Mouse (Mus musculus): ENCODE measurements around the gene Plekhg1. TPM values are rescaled to one million over a fixed set of nuclear protein-coding genes. Genes with fewer than 3 reads are reported as not detected.

The Plekhg1 gene
- polyA plus RNA-seq, 1 experiment = 2.3 TPM

DNA sequence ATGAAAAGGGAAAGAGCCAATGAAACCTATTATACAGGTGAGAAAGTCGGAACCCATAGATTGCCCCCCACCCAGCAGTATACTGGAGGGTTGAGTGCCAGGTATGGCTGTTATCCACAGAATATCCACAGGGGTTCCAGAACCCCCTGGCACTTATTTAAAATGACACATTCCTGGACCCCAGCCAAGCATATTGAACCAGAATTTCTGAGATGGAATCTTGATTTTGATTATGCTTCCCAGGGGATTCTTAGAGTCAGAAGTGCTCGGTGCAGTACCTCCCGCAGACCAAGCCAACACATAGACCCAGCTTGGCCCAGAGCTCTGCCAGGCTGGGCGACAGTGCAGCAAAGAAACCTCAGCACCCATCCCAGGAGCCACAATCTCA, 236.5 kb downstream of the Plekhg1 start:
- Histone ChIP-seq H3K4me1 (replicated peaks; ENCODE audit: control insufficient read depth, insufficient read depth, low read length) (peaks cover 2% of the 10 kb centered on the region; the same call in 1 of the 2 replicates), H3K27ac (ENCODE audit: control insufficient read depth, insufficient read depth, low read length) (no peak overlapping the region), H3K36me3 (ENCODE audit: control insufficient read depth, insufficient read depth, low read length) (peaks cover 3% of the 10 kb centered on the region; the same call in 1 of the 2 replicates), H3K27me3 (ENCODE audit: control insufficient read depth, insufficient read depth, low read length) (no peaks in the 10 kb centered on the region), H3K4me3 (ENCODE audit: control insufficient read depth, insufficient read depth, low read length) (no peak overlapping the region)
- no peak for DNase-seq
- 98% methylated on average over 4 of the region's 4 CpGs for WGBS
- TF ChIP-seq POLR2A (IDR thresholded peaks at IDR 0.05; ENCODE audit: control insufficient read depth, extremely low read depth, insufficient read depth, low read length, poor library complexity) (no peak), CTCF (IDR thresholded peaks at IDR 0.05; ENCODE audit: borderline replicate concordance, control insufficient read depth, extremely low read depth, insufficient read depth, low read length, poor library complexity) (no peak)

DNA sequence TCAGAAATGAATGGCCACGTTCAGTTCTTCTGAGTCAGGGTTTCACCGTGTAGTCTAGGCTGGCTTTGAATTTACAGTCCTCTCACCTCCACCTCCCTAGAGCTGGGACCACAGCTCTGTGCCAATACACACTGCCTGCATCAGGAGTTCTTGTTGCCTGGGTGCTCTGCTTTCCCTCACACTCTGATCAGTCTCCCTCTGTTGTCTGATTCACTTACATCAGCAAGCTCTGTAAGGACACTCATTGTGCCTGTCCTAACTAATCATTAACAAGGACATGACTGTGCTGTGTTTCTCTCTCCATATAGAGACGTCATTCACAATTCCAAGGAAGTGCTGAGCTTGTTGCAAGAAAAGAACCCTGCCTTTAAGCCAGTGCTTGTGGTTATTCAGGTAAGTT, 238.2 kb downstream of the Plekhg1 start:
- WGBS = 94% methylated on average over 3 of the region's 3 CpGs
- H3K4me1 ChIP-seq (replicated peaks; ENCODE audit: control insufficient read depth, insufficient read depth, low read length) = no peaks in the 10 kb centered on the region
- DNase-seq = no peak
- H3K27me3 ChIP-seq (ENCODE audit: control insufficient read depth, insufficient read depth, low read length) = no peaks in the 10 kb centered on the region
- TF ChIP-seq CTCF (IDR thresholded peaks at IDR 0.05; ENCODE audit: borderline replicate concordance, control insufficient read depth, extremely low read depth, insufficient read depth, low read length, poor library complexity) (no peak), POLR2A (IDR thresholded peaks at IDR 0.05; ENCODE audit: control insufficient read depth, extremely low read depth, insufficient read depth, low read length, poor library complexity) (no peak)
- peaks cover 3% of the 10 kb centered on the region; the same call in 1 of the 2 replicates for H3K36me3 ChIP-seq (ENCODE audit: control insufficient read depth, insufficient read depth, low read length)
- no peak overlapping the region for H3K27ac ChIP-seq (ENCODE audit: control insufficient read depth, insufficient read depth, low read length)
- no peak overlapping the region for H3K4me3 ChIP-seq (ENCODE audit: control insufficient read depth, insufficient read depth, low read length)

DNA sequence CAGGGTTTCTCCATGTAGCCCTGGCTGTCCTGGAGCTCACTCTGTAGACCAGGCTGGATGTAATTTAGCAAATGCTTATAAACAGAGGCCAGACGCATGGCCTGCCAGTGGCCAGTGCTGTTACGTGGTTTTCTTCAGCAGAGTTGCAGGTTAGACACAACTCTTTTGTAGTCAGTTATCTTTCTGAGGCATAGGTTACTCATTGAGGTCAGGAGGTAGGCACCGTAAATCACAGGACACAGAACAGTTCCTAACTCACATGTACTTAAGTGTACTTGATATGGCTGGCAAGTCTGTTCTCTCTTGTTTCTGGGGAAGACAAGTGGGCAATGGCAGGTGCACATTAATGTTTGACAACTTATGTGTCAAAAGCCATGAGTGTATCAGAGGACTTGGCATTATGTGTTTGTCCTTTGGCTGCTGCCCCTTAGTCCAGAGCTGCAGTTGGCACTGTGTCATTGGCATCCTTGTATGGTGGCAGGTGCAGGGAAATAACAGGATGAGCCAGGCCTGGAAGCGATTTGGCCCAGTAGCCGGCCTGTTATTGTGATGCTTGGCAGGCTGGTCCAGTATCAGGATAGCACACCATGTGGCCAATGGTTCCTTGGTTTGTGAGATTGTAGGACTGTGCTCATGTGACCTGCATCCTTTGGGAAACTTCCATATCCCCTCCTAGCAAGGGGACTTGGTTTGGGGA, 238.8 kb downstream of the Plekhg1 start:
- Histone ChIP-seq H3K27ac (ENCODE audit: control insufficient read depth, insufficient read depth, low read length) (no peak overlapping the region), H3K4me1 (replicated peaks; ENCODE audit: control insufficient read depth, insufficient read depth, low read length) (no peaks in the 10 kb centered on the region), H3K27me3 (ENCODE audit: control insufficient read depth, insufficient read depth, low read length) (no peaks in the 10 kb centered on the region), H3K4me3 (ENCODE audit: control insufficient read depth, insufficient read depth, low read length) (no peak overlapping the region), H3K36me3 (ENCODE audit: control insufficient read depth, insufficient read depth, low read length) (peaks cover 3% of the 10 kb centered on the region; the same call in 1 of the 2 replicates)
- no peak for TF ChIP-seq POLR2A (IDR thresholded peaks at IDR 0.05; ENCODE audit: control insufficient read depth, extremely low read depth, insufficient read depth, low read length, poor library complexity)
- TF ChIP-seq CTCF (IDR thresholded peaks at IDR 0.05; ENCODE audit: borderline replicate concordance, control insufficient read depth, extremely low read depth, insufficient read depth, low read length, poor library complexity) = no peak
- no peak for DNase-seq
- 97% methylated on average over 5 of the region's 5 CpGs for WGBS

DNA sequence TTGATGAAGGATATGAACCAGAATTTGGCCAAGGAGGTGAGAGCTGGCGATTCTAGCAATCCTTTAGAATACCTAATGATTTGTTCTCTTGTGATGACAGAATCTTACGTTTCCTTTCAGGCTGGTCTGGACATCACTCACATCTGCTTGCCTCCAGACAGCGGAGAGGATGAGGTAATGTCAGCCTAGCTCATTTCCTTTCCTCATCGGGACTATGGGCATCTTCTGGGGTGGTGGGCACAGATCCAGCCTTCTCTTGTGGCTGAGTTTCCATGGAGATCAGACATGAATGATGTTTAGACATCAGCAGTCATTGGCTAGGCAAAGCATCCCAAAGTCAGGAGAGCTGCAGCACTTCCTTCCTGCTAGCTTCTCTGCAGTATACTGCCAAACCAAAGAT, 240.1 kb downstream of the Plekhg1 start:
- Histone ChIP-seq H3K27ac (ENCODE audit: control insufficient read depth, insufficient read depth, low read length) (no peak overlapping the region), H3K4me3 (ENCODE audit: control insufficient read depth, insufficient read depth, low read length) (no peak overlapping the region), H3K27me3 (ENCODE audit: control insufficient read depth, insufficient read depth, low read length) (no peaks in the 10 kb centered on the region), H3K36me3 (ENCODE audit: control insufficient read depth, insufficient read depth, low read length) (peaks cover 8% of the 10 kb centered on the region; the same call in 1 of the 2 replicates), H3K4me1 (replicated peaks; ENCODE audit: control insufficient read depth, insufficient read depth, low read length) (no peaks in the 10 kb centered on the region)
- TF ChIP-seq POLR2A (IDR thresholded peaks at IDR 0.05; ENCODE audit: control insufficient read depth, extremely low read depth, insufficient read depth, low read length, poor library complexity) (no peak), CTCF (IDR thresholded peaks at IDR 0.05; ENCODE audit: borderline replicate concordance, control insufficient read depth, extremely low read depth, insufficient read depth, low read length, poor library complexity) (no peak)
- WGBS = 87% methylated on average over 4 of the region's 4 CpGs
- DNase-seq = no peak

DNA sequence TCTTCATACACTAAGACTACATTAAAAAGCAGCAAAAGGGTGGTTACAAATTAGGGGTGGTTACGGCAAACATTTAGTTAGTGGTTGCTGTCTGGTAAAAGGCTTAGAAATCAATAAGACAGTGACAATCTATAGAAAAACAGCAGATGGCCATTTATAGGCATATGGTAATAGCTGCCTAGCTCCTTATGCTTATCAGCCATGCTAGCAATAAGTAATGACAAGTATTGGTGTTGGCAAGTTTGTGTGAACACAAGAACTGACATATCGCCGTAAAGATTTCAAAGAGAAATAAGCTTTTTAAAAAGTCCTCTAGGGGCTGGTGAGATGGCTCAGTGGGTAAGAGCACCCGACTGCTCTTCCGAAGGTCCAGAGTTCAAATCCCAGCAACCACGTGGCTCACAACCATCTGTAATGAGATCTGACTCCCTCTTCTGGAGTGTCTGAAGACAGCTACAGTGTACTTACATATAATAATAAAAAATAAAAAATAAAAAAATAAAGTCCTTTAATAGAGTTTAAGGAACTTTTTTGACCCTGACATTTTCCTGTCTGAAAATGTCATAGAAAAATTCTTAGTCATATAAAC, 250.2 kb downstream of the Plekhg1 start:
- Histone ChIP-seq H3K4me3 (ENCODE audit: control insufficient read depth, insufficient read depth, low read length) (no peak overlapping the region), H3K36me3 (ENCODE audit: control insufficient read depth, insufficient read depth, low read length) (peaks cover 18% of the 10 kb centered on the region), H3K4me1 (replicated peaks; ENCODE audit: control insufficient read depth, insufficient read depth, low read length) (no peaks in the 10 kb centered on the region), H3K27ac (ENCODE audit: control insufficient read depth, insufficient read depth, low read length) (no peak overlapping the region), H3K27me3 (ENCODE audit: control insufficient read depth, insufficient read depth, low read length) (no peaks in the 10 kb centered on the region)
- TF ChIP-seq CTCF (IDR thresholded peaks at IDR 0.05; ENCODE audit: borderline replicate concordance, control insufficient read depth, extremely low read depth, insufficient read depth, low read length, poor library complexity) = no peak
- no peak for TF ChIP-seq POLR2A (IDR thresholded peaks at IDR 0.05; ENCODE audit: control insufficient read depth, extremely low read depth, insufficient read depth, low read length, poor library complexity)
- no peak for DNase-seq
- 96% methylated on average over 6 of the region's 6 CpGs for WGBS

DNA sequence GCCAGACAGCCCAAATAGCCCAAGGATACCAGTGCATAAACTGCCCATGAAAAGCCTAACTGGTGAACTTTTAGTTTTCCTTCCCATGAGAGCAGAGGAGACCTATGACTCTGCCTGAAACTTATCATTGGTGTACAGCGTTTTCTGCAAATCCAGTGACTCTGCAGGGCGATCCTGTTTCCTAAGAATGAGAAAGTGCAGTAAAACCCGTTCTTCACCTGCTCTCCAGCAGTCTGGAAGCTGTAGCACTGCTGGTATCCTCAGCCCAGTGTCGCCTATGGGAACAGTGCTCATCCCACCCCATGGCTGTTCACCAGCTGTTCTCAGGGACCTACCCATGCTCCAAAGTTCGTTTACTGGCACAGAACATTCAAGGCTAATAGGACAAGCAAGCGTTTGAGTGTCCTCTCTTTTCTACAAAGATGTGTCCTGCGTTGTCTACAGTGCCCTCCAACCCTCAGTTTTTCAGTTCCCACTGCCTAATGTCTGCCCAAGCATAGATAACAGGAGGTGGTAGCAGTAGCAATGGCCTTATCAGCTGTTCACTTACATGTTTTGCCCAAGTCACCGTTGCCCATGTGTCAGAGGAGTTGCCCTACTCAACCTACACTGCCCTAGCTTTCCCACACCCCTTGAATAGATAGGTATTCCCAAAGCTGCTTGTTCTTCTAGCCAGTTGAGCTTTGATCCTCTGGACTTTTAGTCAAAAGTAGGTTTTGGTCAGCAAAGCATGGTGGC, 253.4 kb downstream of the Plekhg1 start:
- H3K4me1 ChIP-seq (replicated peaks; ENCODE audit: control insufficient read depth, insufficient read depth, low read length) = no peaks in the 10 kb centered on the region
- TF ChIP-seq CTCF (IDR thresholded peaks at IDR 0.05; ENCODE audit: borderline replicate concordance, control insufficient read depth, extremely low read depth, insufficient read depth, low read length, poor library complexity) (no peak), POLR2A (IDR thresholded peaks at IDR 0.05; ENCODE audit: control insufficient read depth, extremely low read depth, insufficient read depth, low read length, poor library complexity) (no peak)
- DNase-seq = no peak
- H3K36me3 ChIP-seq (ENCODE audit: control insufficient read depth, insufficient read depth, low read length) = peaks cover 18% of the 10 kb centered on the region
- H3K27ac ChIP-seq (ENCODE audit: control insufficient read depth, insufficient read depth, low read length) = no peak overlapping the region
- WGBS = 94% methylated on average over 8 of the region's 8 CpGs
- no peak overlapping the region for H3K4me3 ChIP-seq (ENCODE audit: control insufficient read depth, insufficient read depth, low read length)
- H3K27me3 ChIP-seq (ENCODE audit: control insufficient read depth, insufficient read depth, low read length) = no peaks in the 10 kb centered on the region

All from thymus, adult 2 months (tissue).